Mouse (Mus musculus) brain, embryonic 14.5 days (tissue): ENCODE measurements around the gene Ndufa10. TPM values are rescaled to one million over a fixed set of nuclear protein-coding genes. Genes with fewer than 3 reads are reported as not detected.

Source experiments
- DNase-seq: peaks from one replicate; pipeline ENCODE4 v3.0.0-alpha.2; 2011; ENCODE audit warnings: low read depth
- CTCF ChIP-seq: fragments of 200-500 bp; IDR thresholded peaks from 2 replicates; pipeline ENCODE4 v1.5.1; 2012; ENCODE audit warnings: inconsistent platforms, mild to moderate bottlenecking, moderate library complexity, borderline replicate concordance; ENCODE audit not compliant: insufficient read depth, insufficient read length; ENCODE audit errors: extremely low read depth
- POLR2A ChIP-seq: fragments of 200-500 bp; IDR thresholded peaks from 2 replicates; pipeline ENCODE4 v1.6.1; 2012; ENCODE audit warnings: mild to moderate bottlenecking, inconsistent platforms, borderline replicate concordance; ENCODE audit not compliant: poor library complexity, insufficient read depth, insufficient read length, severe bottlenecking; ENCODE audit errors: extremely low read depth
- polyA plus RNA-seq: library from polyadenylated mRNA; depleted of rRNA; stranded (reverse); fragments of >200 nt; gene quantifications from 2 replicates; pipeline ENCODE4 v1.2.3, GENCODE M21; 2012

Ndufa10 gene
- polyA plus RNA-seq, 1 experiment = 117 TPM

- peak; percentile 27; the same call in 1 of the 2 replicates for TF ChIP-seq CTCF
- TF ChIP-seq POLR2A = no peak
- peak; percentile 73 for DNase-seq
These were observed 19.8 kb downstream of the Ndufa10 start for GRCm38 (mm10) chr1:92453751-92454445.

GRCm38 (mm10) chr1:92448293-92448692 is 25.4 kb downstream of the Ndufa10 start:
- no peak for TF ChIP-seq POLR2A
- TF ChIP-seq CTCF = no peak
- DNase-seq = no peak

GRCm38 (mm10) chr1:92441453-92442063 is 32.1 kb downstream of the Ndufa10 start:
- TF ChIP-seq POLR2A = no peak
- no peak for TF ChIP-seq CTCF
- DNase-seq = no peak

- DNase-seq = no peak
- TF ChIP-seq CTCF = no peak
- TF ChIP-seq POLR2A = no peak
These were observed 33.5 kb downstream of the Ndufa10 start for GRCm38 (mm10) chr1:92440066-92440750.

- peak; percentile 80 for DNase-seq
- no peak for TF ChIP-seq CTCF
- TF ChIP-seq POLR2A = no peak
These were observed 35.9 kb downstream of the Ndufa10 start for GRCm38 (mm10) chr1:92437678-92438271.

- DNase-seq = peak; percentile 85
- TF ChIP-seq POLR2A (no peak), CTCF (no peak)
These were observed 36.8 kb downstream of the Ndufa10 start for GRCm38 (mm10) chr1:92436831-92437321.

GRCm38 (mm10) chr1:92434986-92435385 is 38.7 kb downstream of the Ndufa10 start:
- TF ChIP-seq CTCF = no peak
- TF ChIP-seq POLR2A = no peak
- no peak for DNase-seq

- no peak for TF ChIP-seq CTCF
- no peak for DNase-seq
These were observed 40.9 kb downstream of the Ndufa10 start for GRCm38 (mm10) chr1:92432791-92433190.

GRCm38 (mm10) chr1:92432098-92432497 is 41.6 kb downstream of the Ndufa10 start:
- peak; percentile 54 for DNase-seq
- TF ChIP-seq CTCF (no peak), POLR2A (no peak)

- DNase-seq = no peak
- no peak for TF ChIP-seq CTCF
- TF ChIP-seq POLR2A = no peak
These were observed 42.2 kb downstream of the Ndufa10 start for GRCm38 (mm10) chr1:92431420-92431819.

- no peak for DNase-seq
- TF ChIP-seq CTCF = no peak
- TF ChIP-seq POLR2A = no peak
These were observed 42.7 kb downstream of the Ndufa10 start for GRCm38 (mm10) chr1:92430991-92431390.
